Mouse (Mus musculus): ENCODE results near the gene Chid1. TPM values are rescaled to one million over a fixed set of nuclear protein-coding genes. Genes with fewer than 3 reads are reported as not detected.

Chid1 gene
- polyA plus RNA-seq, 1 experiment from 2014 or later = 27.5 TPM

DNA sequence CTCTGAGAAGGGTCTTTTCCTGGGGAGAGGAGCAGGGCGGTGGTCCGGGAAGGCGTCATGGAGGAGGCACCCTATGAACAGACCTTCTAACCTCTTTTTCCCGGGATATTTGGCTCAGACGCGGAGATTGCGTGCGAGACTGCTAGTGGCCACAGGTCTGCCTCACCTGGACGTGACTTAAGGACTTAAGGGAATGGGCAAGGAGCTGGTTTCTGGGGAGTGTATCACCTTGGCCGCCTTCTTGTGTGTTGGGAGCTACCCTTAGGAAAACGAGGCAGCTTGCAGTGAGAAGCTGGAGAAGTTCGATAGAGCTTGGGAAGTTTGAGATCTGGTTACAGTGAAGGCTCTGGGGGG, 63.9 kb downstream of the Chid1 start:
- peak overlapping the region; percentile 87 for H3K27ac ChIP-seq
- WGBS = 2% methylated on average over 12 of the region's 12 CpGs
- peak overlapping the region; percentile 73 for H3K4me3 ChIP-seq (replicated peaks)
- peaks cover 45% of the 10 kb centered on the region for H3K4me1 ChIP-seq (replicated peaks)
- no peak for ATAC-seq (ENCODE audit: insufficient number of reproducible peaks, insufficient read depth, low FRiP score, low TSS enrichment, low read depth)
- H3K4me2 ChIP-seq = peak overlapping the region; percentile 92
- peaks cover 3% of the 10 kb centered on the region; the same call in 1 of the 2 replicates for H3K27me3 ChIP-seq
- peak overlapping the region; percentile 82 for H3K9ac ChIP-seq (replicated peaks)
- peaks cover 19% of the 10 kb centered on the region for H3K36me3 ChIP-seq
- H3K9me3 ChIP-seq = no peaks in the 10 kb centered on the region

- peak within 1 kb of the TSS; percentile 92 for H3K4me2 ChIP-seq
- no peaks in the 10 kb centered on the region for H3K9me3 ChIP-seq
- H3K27ac ChIP-seq = peak within 1 kb of the TSS; percentile 87
- WGBS = under 1% methylated on average over 87 of the region's 87 CpGs
- H3K9ac ChIP-seq (replicated peaks) = peak within 1 kb of the TSS; percentile 82
- peaks cover 25% of the 10 kb centered on the region for H3K36me3 ChIP-seq
- H3K4me1 ChIP-seq (replicated peaks) = peaks cover 45% of the 10 kb centered on the region
- H3K27me3 ChIP-seq = peaks cover 1% of the 10 kb centered on the region; the same call in 1 of the 2 replicates
- peak; percentile 29; the same call in 1 of the 2 replicates for ATAC-seq (ENCODE audit: insufficient number of reproducible peaks, insufficient read depth, low FRiP score, low TSS enrichment, low read depth)
- H3K4me3 ChIP-seq (replicated peaks) = peak within 1 kb of the TSS; percentile 73
Observed at GRCm38 (mm10) chr7:141475011-141475804, 64.4 kb downstream of the Chid1 start, which contains the start of the genes Polr2l and Tspan4. Gene Polr2l (minus strand): TSS chr7:141475132. Gene Tspan4 (plus strand): TSS chr7:141475240.

DNA sequence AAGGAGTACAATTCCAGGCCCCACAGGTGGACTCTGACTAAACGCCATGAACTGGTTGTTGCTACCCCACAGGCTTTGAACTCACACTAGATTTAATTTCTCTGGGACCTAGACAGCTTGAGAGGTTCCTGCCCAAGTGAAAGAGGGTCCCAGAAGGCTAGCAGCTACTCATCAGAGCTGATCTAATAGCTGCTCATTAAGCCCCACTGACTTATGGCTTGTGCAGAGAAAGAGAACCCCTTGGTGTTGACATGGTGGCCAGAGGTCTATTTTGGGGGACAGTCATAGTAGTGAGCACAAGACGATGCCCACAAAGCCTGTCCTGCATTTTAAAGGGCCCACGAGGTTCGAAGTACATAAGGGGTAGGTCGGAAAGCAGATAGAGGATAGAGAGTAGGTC, 65.5 kb downstream of the Chid1 start:
- Histone ChIP-seq H3K4me1 (replicated peaks) (peaks cover 52% of the 10 kb centered on the region), H3K9me3 (no peaks in the 10 kb centered on the region), H3K9ac (replicated peaks) (peak overlapping the region; percentile 82), H3K27ac (no peak overlapping the region), H3K4me3 (replicated peaks) (peak overlapping the region; percentile 73), H3K27me3 (no peaks in the 10 kb centered on the region), H3K36me3 (peaks cover 35% of the 10 kb centered on the region), H3K4me2 (peak overlapping the region; percentile 92)
- ATAC-seq (ENCODE audit: insufficient number of reproducible peaks, insufficient read depth, low FRiP score, low TSS enrichment, low read depth) = no peak
- WGBS = 10% methylated on average over 5 of the region's 5 CpGs

- Histone ChIP-seq H3K27ac (no peak overlapping the region), H3K9me3 (no peaks in the 10 kb centered on the region), H3K4me2 (no peak overlapping the region), H3K27me3 (no peaks in the 10 kb centered on the region), H3K4me1 (replicated peaks) (peaks cover 58% of the 10 kb centered on the region), H3K36me3 (peaks cover 35% of the 10 kb centered on the region), H3K9ac (replicated peaks) (no peak overlapping the region), H3K4me3 (replicated peaks) (no peak overlapping the region)
- ATAC-seq (ENCODE audit: insufficient number of reproducible peaks, insufficient read depth, low FRiP score, low TSS enrichment, low read depth) = no peak
- WGBS = 84% methylated on average over 6 of the region's 6 CpGs
Observed at GRCm38 (mm10) chr7:141472763-141473162, 66.9 kb downstream of the Chid1 start.

GRCm38 (mm10) chr7:141472226-141472625, 67.4 kb downstream of the Chid1 start:
- Histone ChIP-seq H3K4me1 (replicated peaks) (peaks cover 53% of the 10 kb centered on the region), H3K4me3 (replicated peaks) (no peak overlapping the region), H3K36me3 (peaks cover 35% of the 10 kb centered on the region), H3K4me2 (no peak overlapping the region), H3K9me3 (no peaks in the 10 kb centered on the region), H3K9ac (replicated peaks) (no peak overlapping the region), H3K27me3 (no peaks in the 10 kb centered on the region), H3K27ac (no peak overlapping the region)
- 84% methylated on average over 6 of the region's 6 CpGs for WGBS
- ATAC-seq (ENCODE audit: insufficient number of reproducible peaks, insufficient read depth, low FRiP score, low TSS enrichment, low read depth) = no peak

GRCm38 (mm10) chr7:141471236-141471635, 68.4 kb downstream of the Chid1 start:
- Histone ChIP-seq H3K9ac (replicated peaks) (no peak overlapping the region), H3K36me3 (peaks cover 35% of the 10 kb centered on the region), H3K9me3 (no peaks in the 10 kb centered on the region), H3K4me3 (replicated peaks) (no peak overlapping the region), H3K4me1 (replicated peaks) (peaks cover 50% of the 10 kb centered on the region), H3K4me2 (no peak overlapping the region), H3K27me3 (0 out of 2 replicates have a peak, but pooled peaks cover 4% of the 10 kb centered on the region), H3K27ac (no peak overlapping the region)
- WGBS = 82% methylated on average over 1 of the region's 1 CpGs
- no peak for ATAC-seq (ENCODE audit: insufficient number of reproducible peaks, insufficient read depth, low FRiP score, low TSS enrichment, low read depth)

- Histone ChIP-seq H3K9ac (replicated peaks) (no peak overlapping the region), H3K27me3 (peaks cover 10% of the 10 kb centered on the region), H3K36me3 (peaks cover 35% of the 10 kb centered on the region), H3K4me2 (no peak overlapping the region), H3K9me3 (no peaks in the 10 kb centered on the region), H3K4me1 (replicated peaks) (peaks cover 49% of the 10 kb centered on the region), H3K4me3 (replicated peaks) (no peak overlapping the region), H3K27ac (no peak overlapping the region)
- ATAC-seq (ENCODE audit: insufficient number of reproducible peaks, insufficient read depth, low FRiP score, low TSS enrichment, low read depth) = no peak
- 95% methylated on average over 10 of the region's 10 CpGs for WGBS
Observed at GRCm38 (mm10) chr7:141470637-141470944, 69.1 kb downstream of the Chid1 start.

DNA sequence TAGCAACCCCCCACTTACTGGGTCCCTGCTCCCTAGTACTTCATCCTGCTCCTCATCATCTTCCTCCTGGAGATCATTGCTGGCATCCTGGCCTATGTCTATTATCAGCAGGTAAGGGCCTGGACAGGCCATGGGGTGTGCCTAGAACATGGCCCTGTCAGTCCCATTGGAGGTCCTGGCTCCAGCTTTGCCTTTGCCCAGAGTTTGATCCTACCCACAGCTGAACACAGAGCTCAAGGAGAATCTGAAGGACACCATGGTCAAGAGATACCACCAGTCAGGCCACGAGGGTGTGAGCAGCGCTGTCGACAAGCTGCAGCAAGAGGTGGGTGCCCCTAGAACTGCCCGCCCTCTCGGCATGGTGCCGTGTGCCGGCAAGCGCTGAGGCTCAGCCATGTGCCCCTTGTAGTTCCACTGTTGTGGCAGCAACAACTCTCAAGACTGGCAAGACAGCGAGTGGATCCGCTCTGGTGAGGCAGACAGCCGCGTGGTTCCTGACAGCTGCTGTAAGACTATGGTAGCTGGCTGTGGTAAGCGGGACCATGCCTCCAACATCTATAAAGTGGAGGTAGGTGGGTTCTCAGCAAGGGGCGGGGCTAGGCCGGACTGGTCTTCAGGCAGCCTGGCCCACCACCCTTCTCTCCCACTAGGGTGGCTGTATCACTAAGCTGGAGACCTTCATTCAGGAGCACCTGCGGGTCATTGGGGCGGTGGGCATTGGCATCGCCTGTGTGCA, 69.6 kb downstream of the Chid1 start:
- Histone ChIP-seq H3K36me3 (peaks cover 35% of the 10 kb centered on the region), H3K4me3 (replicated peaks) (no peak overlapping the region), H3K9ac (replicated peaks) (no peak overlapping the region), H3K4me2 (0 out of 2 replicates have a peak overlapping the region, but pooled peaks have one; percentile 86), H3K27ac (no peak overlapping the region), H3K27me3 (peaks cover 15% of the 10 kb centered on the region), H3K9me3 (no peaks in the 10 kb centered on the region), H3K4me1 (replicated peaks) (peaks cover 53% of the 10 kb centered on the region)
- 91% methylated on average over 18 of the region's 18 CpGs for WGBS
- no peak for ATAC-seq (ENCODE audit: insufficient number of reproducible peaks, insufficient read depth, low FRiP score, low TSS enrichment, low read depth)

DNA sequence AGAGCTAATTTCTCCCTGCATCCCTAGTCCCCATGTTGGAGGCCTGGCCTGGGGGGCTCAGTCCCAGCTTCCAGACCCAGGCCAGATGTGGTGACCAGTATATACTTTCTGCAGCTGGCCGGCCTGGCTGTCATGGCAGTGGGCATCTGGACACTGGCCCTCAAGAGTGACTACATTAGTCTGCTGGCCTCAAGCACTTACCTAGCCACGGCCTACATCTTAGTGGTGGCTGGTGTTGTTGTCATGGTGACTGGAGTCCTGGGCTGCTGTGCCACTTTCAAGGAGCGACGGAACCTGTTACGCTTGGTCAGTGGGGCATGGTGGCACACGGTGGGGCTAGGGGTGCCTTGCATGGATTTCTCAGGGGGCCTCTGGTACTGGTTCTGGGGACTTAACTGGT, 70.3 kb downstream of the Chid1 start:
- peak overlapping the region; percentile 86 for H3K4me2 ChIP-seq
- no peaks in the 10 kb centered on the region for H3K9me3 ChIP-seq
- H3K4me3 ChIP-seq (replicated peaks) = peak overlapping the region; percentile 75
- no peak for ATAC-seq (ENCODE audit: insufficient number of reproducible peaks, insufficient read depth, low FRiP score, low TSS enrichment, low read depth)
- peak overlapping the region; percentile 82; the same call in 1 of the 2 replicates for H3K27ac ChIP-seq
- H3K27me3 ChIP-seq = peaks cover 22% of the 10 kb centered on the region
- H3K9ac ChIP-seq (replicated peaks) = peak overlapping the region; percentile 79; the same call in 1 of the 2 replicates
- H3K36me3 ChIP-seq = peaks cover 35% of the 10 kb centered on the region
- peaks cover 58% of the 10 kb centered on the region for H3K4me1 ChIP-seq (replicated peaks)
- WGBS = 88% methylated on average over 6 of the region's 6 CpGs

DNA sequence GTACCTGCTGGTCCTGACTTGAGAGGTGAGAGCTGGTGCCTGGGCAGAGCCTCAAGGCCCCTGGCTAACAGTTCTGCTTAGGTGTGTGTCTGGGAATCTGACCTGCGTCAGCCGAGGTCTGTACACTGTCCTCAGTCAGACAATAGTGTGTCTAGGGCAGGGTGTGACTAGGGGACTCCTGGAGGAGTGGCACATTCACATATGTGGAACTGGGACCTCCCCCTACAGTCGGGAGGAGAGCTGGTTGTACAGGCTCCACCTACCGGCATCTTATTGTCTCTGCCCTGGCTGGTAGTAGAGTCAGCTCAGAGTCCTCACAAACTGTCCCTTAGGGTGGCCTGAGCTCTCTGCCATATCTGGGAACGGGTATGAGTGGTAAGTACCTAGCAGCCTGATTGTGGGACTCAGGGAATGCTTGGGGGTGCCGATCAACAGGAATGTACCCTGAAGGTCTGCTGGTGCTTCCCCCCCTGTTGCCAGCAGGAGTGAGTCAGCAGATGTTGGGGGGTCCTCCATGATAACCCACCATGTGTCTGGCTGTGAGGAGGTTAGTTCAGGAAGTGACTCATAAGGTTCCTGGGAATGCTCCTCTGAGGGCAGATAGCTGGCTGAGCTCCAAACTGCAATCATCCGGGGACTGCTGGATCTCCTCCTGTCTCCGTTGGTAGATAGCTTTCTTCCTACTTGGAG, 71.0 kb downstream of the Chid1 start:
- ATAC-seq (ENCODE audit: insufficient number of reproducible peaks, insufficient read depth, low FRiP score, low TSS enrichment, low read depth) = peak; percentile 63; the same call in 1 of the 2 replicates
- Histone ChIP-seq H3K9ac (replicated peaks) (peak overlapping the region; percentile 79), H3K4me3 (replicated peaks) (peak overlapping the region; percentile 75), H3K4me2 (peak overlapping the region; percentile 86), H3K27ac (peak overlapping the region; percentile 82), H3K4me1 (replicated peaks) (peaks cover 54% of the 10 kb centered on the region), H3K9me3 (no peaks in the 10 kb centered on the region), H3K36me3 (peaks cover 35% of the 10 kb centered on the region), H3K27me3 (peaks cover 29% of the 10 kb centered on the region)
- 16% methylated on average over 8 of the region's 8 CpGs for WGBS

DNA sequence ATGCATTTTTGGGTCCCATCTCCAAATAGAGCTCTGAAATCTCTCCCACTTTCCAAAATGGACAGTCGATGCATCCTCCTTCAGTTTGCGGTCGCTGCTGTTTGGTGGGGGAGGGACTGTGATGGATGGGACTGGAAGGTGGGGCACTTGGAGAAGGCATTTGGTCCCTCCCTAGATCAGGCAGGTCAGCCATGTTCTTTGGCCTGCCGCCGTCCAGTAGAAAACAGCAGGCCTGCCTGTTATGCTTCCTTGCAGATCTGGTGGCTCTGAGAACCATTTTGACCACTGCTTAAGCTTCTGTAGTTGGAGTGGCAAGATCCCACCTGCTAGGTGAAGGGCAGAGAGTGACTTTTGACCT, 71.5 kb downstream of the Chid1 start:
- 21% methylated on average over 5 of the region's 5 CpGs for WGBS
- H3K27ac ChIP-seq = peak overlapping the region; percentile 82
- peaks cover 35% of the 10 kb centered on the region for H3K36me3 ChIP-seq
- H3K4me3 ChIP-seq (replicated peaks) = peak overlapping the region; percentile 75
- no peaks in the 10 kb centered on the region for H3K9me3 ChIP-seq
- no peak for ATAC-seq (ENCODE audit: insufficient number of reproducible peaks, insufficient read depth, low FRiP score, low TSS enrichment, low read depth)
- H3K4me1 ChIP-seq (replicated peaks) = peaks cover 49% of the 10 kb centered on the region
- H3K4me2 ChIP-seq = peak overlapping the region; percentile 86
- peaks cover 35% of the 10 kb centered on the region for H3K27me3 ChIP-seq
- H3K9ac ChIP-seq (replicated peaks) = peak overlapping the region; percentile 79
